Mouse (Mus musculus): ENCODE results near the gene Rflnb. TPM values are rescaled to one million over a fixed set of nuclear protein-coding genes. Genes with fewer than 3 reads are reported as not detected.

Gene Rflnb
- polyA plus RNA-seq, 1 experiment from 2014 or later: 12.7 TPM

DNA sequence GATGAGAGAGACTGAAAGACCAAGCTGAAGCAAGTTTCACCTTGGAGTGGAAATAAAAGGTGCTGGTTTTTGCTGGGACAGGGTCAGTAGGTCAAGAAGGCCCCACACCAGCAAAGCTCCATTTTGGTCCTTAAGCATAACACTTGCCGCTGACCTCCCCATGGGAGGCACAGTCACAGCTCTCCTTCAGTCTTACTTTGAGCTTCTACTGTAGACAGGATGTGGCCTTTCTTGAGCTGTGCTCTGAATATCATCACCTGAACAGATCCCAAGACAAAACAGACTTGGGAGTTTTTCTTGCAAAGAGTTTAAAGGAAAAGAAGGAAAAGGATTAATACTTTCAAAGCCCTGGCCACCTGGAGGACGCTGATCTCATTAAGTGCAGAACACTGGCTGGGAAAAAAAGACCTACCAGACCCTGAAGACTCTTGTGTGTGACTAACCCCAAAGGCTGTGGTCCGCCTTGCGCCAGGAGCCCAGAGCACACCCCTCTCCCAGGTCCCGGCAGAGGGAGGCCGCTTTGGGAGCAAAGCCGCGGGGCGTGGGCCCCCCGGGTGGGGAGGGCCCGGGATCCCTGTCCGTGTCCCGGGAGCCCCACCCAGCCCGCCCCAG, 949 bp downstream of the Rflnb start:
- ATAC-seq: 0 out of 2 replicates have a peak, but pooled peaks have one; percentile 13
- H3K27ac ChIP-seq (ENCODE audit: low read length): no peak overlapping the region
- no peaks in the 10 kb centered on the region for H3K9me3 ChIP-seq (replicated peaks; ENCODE audit: control insufficient read depth, low read length, poor library complexity, severe bottlenecking)
- peak overlapping the region; percentile 64 for H3K4me3 ChIP-seq (ENCODE audit: low read depth, low read length)
- no peaks in the 10 kb centered on the region for H3K36me3 ChIP-seq (ENCODE audit: control insufficient read depth, insufficient read depth, low read length)
- H3K27me3 ChIP-seq (ENCODE audit: control insufficient read depth, insufficient read depth, low read depth, low read length): peaks cover 5% of the 10 kb centered on the region; the same call in 1 of the 2 replicates
- peaks cover 9% of the 10 kb centered on the region for H3K4me1 ChIP-seq (ENCODE audit: control insufficient read depth, insufficient read depth, low read length)
- H3K9ac ChIP-seq (ENCODE audit: low read depth, low read length): peak overlapping the region; percentile 57
- peak overlapping the region; percentile 67 for H3K4me2 ChIP-seq (ENCODE audit: low read length)
- 1% methylated on average over 14 of the region's 14 CpGs for WGBS

DNA sequence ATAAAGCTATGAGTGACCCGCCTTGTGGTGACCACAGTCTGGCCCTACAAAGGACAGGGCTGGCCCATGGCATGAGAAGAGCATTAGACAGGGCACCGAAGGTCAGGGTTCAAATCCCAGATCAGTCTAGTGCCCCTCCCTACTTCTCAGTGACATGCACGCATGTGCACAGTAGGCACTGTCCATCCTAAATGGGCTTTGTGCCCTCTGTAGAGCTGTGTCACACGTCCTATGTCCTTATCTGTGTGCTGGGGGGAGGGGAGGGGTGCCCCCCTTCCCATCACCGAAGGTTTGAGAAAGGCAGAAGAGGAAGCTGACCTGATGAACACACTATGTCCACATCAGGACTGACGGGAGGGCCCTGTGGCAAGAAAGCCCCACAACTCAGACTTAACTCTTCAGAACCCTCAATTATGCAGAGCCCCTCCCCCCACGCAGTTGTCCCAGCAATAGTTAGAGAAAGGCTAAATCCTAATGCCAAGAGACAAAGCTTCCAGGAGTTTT, 2.5 kb downstream of the Rflnb start:
- WGBS: 50% methylated on average over 7 of the region's 7 CpGs
- no peak for ATAC-seq
- no peak overlapping the region for H3K4me3 ChIP-seq (ENCODE audit: low read depth, low read length)
- no peak overlapping the region for H3K27ac ChIP-seq (ENCODE audit: low read length)
- peaks cover 5% of the 10 kb centered on the region; the same call in 1 of the 2 replicates for H3K27me3 ChIP-seq (ENCODE audit: control insufficient read depth, insufficient read depth, low read depth, low read length)
- H3K9me3 ChIP-seq (replicated peaks; ENCODE audit: control insufficient read depth, low read length, poor library complexity, severe bottlenecking): no peaks in the 10 kb centered on the region
- no peaks in the 10 kb centered on the region for H3K36me3 ChIP-seq (ENCODE audit: control insufficient read depth, insufficient read depth, low read length)
- no peak overlapping the region for H3K4me2 ChIP-seq (ENCODE audit: low read length)
- peaks cover 9% of the 10 kb centered on the region for H3K4me1 ChIP-seq (ENCODE audit: control insufficient read depth, insufficient read depth, low read length)
- H3K9ac ChIP-seq (ENCODE audit: low read depth, low read length): no peak overlapping the region

DNA sequence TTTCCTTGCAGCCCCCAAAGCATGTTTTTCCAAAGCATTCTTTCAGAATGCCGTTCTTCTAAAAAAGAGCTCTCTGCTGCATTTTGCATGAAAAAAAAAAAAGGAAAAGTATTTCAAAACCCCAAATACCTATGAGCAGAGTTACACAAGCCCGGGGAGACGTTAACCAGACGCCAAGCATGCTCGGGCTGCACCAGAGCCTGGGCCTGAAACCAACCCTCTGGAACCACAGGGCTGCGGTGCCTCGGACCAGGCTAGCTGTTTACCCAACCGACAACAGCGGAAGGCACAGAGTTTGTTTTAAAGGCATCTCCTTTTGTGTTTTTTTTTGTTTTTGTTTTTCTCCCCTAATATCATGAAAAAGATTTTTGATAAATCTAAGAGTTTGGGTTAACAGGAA, 6.7 kb downstream of the Rflnb start:
- no peaks in the 10 kb centered on the region for H3K9me3 ChIP-seq (replicated peaks; ENCODE audit: control insufficient read depth, low read length, poor library complexity, severe bottlenecking)
- H3K4me1 ChIP-seq (ENCODE audit: control insufficient read depth, insufficient read depth, low read length): no peaks in the 10 kb centered on the region
- peaks cover under 1% of the 10 kb centered on the region; the same call in 1 of the 2 replicates for H3K27me3 ChIP-seq (ENCODE audit: control insufficient read depth, insufficient read depth, low read depth, low read length)
- H3K4me3 ChIP-seq (ENCODE audit: low read depth, low read length): no peak overlapping the region
- no peak overlapping the region for H3K27ac ChIP-seq (ENCODE audit: low read length)
- no peak for ATAC-seq
- H3K4me2 ChIP-seq (ENCODE audit: low read length): no peak overlapping the region
- 87% methylated on average over 9 of the region's 9 CpGs for WGBS
- H3K36me3 ChIP-seq (ENCODE audit: control insufficient read depth, insufficient read depth, low read length): no peaks in the 10 kb centered on the region
- no peak overlapping the region for H3K9ac ChIP-seq (ENCODE audit: low read depth, low read length)

DNA sequence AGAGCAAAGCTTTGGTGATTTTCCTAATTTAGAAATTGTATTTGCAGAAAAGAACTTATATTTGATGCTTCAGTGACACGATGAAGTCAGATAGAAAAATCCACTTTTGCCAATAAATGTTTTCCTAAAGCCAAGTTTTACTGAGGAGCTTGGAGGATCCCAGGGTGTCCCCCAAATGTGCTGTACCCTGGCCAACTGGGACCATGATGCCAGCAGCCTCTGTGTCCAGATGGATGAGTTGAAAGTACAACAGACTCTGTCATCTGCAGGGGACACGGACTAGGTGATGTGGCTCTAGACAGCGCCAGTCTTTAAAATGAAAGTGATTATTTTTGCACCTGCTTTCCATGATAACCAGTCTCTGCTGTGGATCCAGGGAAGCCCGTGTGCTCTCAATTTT, 7.7 kb downstream of the Rflnb start:
- Histone ChIP-seq H3K9me3 (replicated peaks; ENCODE audit: control insufficient read depth, low read length, poor library complexity, severe bottlenecking) (no peaks in the 10 kb centered on the region), H3K4me1 (ENCODE audit: control insufficient read depth, insufficient read depth, low read length) (no peaks in the 10 kb centered on the region), H3K4me2 (ENCODE audit: low read length) (no peak overlapping the region), H3K36me3 (ENCODE audit: control insufficient read depth, insufficient read depth, low read length) (no peaks in the 10 kb centered on the region), H3K9ac (ENCODE audit: low read depth, low read length) (no peak overlapping the region), H3K27me3 (ENCODE audit: control insufficient read depth, insufficient read depth, low read depth, low read length) (no peaks in the 10 kb centered on the region), H3K27ac (ENCODE audit: low read length) (no peak overlapping the region), H3K4me3 (ENCODE audit: low read depth, low read length) (no peak overlapping the region)
- WGBS: 83% methylated on average over 4 of the region's 4 CpGs
- no peak for ATAC-seq

DNA sequence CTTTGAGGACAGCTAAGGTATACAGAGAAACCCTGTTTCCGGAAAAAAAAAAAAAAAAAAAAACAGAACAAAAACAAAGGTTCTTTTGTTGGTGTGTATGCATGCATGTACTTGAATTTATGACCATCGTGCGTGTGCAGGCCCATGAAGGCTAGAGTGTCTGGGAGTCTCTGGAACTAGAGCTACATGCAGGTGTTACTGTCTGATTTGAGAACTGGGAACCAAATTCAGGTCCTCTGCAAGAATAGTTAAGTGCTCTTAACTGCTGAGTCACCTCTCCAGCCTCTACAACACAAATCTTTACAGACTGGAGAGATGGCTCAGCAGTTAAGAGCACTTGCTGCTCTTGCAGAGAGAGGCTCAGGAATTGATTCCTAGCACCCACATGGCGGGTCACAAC, 11.8 kb downstream of the Rflnb start:
- 82% methylated on average over 4 of the region's 4 CpGs for WGBS
- no peak overlapping the region for H3K27ac ChIP-seq (ENCODE audit: low read length)
- H3K9ac ChIP-seq (ENCODE audit: low read depth, low read length): no peak overlapping the region
- no peaks in the 10 kb centered on the region for H3K27me3 ChIP-seq (ENCODE audit: control insufficient read depth, insufficient read depth, low read depth, low read length)
- H3K4me2 ChIP-seq (ENCODE audit: low read length): no peak overlapping the region
- H3K4me3 ChIP-seq (ENCODE audit: low read depth, low read length): no peak overlapping the region
- H3K4me1 ChIP-seq (ENCODE audit: control insufficient read depth, insufficient read depth, low read length): no peaks in the 10 kb centered on the region
- ATAC-seq: no peak
- no peaks in the 10 kb centered on the region for H3K36me3 ChIP-seq (ENCODE audit: control insufficient read depth, insufficient read depth, low read length)
- H3K9me3 ChIP-seq (replicated peaks; ENCODE audit: control insufficient read depth, low read length, poor library complexity, severe bottlenecking): no peaks in the 10 kb centered on the region

DNA sequence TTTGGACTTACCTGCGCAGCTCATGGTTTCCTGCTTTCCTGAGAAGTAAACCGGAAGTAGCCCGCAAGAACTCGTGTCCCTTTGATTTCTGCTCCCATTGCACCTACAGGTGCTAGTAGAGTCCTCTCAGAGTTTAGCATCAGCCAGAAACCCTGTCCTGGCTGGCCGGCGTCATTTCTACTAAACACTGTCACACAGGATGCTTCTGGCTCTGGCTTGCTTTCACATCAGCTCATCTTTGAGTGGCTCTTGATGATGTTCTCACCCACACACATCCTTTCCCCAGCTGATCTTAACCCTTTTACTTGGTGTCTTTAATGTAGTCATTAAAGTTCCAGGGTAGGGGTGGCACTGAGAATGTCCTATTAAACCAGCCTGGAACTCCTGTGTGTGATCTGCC, 12.3 kb downstream of the Rflnb start:
- H3K36me3 ChIP-seq (ENCODE audit: control insufficient read depth, insufficient read depth, low read length): no peaks in the 10 kb centered on the region
- ATAC-seq: no peak
- H3K9me3 ChIP-seq (replicated peaks; ENCODE audit: control insufficient read depth, low read length, poor library complexity, severe bottlenecking): no peaks in the 10 kb centered on the region
- H3K9ac ChIP-seq (ENCODE audit: low read depth, low read length): no peak overlapping the region
- H3K27ac ChIP-seq (ENCODE audit: low read length): no peak overlapping the region
- no peaks in the 10 kb centered on the region for H3K27me3 ChIP-seq (ENCODE audit: control insufficient read depth, insufficient read depth, low read depth, low read length)
- H3K4me1 ChIP-seq (ENCODE audit: control insufficient read depth, insufficient read depth, low read length): no peaks in the 10 kb centered on the region
- H3K4me2 ChIP-seq (ENCODE audit: low read length): no peak overlapping the region
- no peak overlapping the region for H3K4me3 ChIP-seq (ENCODE audit: low read depth, low read length)
- whole genome bisulfite sequencing: 91% methylated on average over 6 of the region's 6 CpGs

DNA sequence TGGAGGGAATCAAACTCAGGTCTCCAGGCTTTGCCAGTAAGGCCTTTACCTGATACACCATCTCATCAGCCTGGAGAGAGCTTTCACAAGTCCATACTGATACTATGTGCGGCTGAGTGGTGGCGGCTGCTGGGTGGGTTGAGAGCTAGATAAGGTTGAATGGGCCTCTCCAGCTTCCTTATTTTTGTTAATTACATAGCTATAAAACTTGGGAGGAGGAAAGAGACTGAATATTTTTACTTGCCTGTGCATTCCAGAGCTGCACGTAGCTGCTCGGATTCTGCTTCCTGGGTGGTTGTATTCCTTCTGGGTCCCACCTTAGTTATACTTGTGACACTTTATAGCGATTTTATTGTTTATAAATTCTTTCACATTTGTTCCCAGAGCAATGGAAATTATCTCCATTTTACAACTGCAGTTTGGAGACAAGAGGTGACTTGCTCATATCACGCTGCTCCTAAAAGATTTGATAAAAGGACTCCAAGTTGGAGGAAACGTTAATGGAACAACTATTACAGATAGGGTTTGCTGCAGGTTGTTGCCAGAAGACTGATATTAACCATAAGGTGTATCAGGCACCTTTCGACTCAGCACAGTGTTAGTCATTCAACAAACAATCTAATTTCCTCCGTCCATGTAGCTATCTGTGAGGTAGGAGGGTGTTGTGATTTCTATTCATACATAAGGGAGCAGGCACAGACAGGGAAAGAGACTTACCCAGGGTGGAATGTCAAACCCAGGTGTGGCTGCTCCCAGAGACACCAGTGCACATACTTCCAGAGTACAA, 16.6 kb downstream of the Rflnb start:
- Histone ChIP-seq H3K36me3 (ENCODE audit: control insufficient read depth, insufficient read depth, low read length) (no peaks in the 10 kb centered on the region), H3K27me3 (ENCODE audit: control insufficient read depth, insufficient read depth, low read depth, low read length) (no peaks in the 10 kb centered on the region), H3K4me2 (ENCODE audit: low read length) (no peak overlapping the region), H3K9me3 (replicated peaks; ENCODE audit: control insufficient read depth, low read length, poor library complexity, severe bottlenecking) (no peaks in the 10 kb centered on the region), H3K4me3 (ENCODE audit: low read depth, low read length) (no peak overlapping the region), H3K4me1 (ENCODE audit: control insufficient read depth, insufficient read depth, low read length) (no peaks in the 10 kb centered on the region), H3K9ac (ENCODE audit: low read depth, low read length) (no peak overlapping the region), H3K27ac (ENCODE audit: low read length) (no peak overlapping the region)
- ATAC-seq: no peak
- WGBS: 90% methylated on average over 9 of the region's 9 CpGs

DNA sequence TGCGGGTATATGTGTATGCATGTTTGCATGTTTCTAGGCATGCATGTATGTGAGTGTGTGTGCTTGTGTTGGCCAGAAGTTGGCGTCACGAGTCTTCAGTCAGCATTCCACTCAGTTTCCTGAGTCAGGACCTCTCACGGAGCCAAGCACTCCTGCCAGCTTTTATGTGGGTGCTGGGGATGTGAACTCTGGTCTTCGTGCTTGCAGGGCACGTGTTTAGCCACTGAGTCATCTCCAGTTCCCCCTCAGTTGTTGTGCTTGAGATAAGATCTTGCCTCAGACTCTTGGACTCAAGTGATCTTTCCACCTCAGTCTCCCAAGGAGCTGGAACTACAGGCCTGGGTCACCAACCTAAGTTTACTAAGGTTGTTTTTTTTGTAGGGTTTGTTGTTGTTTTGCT, 18.5 kb downstream of the Rflnb start:
- Histone ChIP-seq H3K9ac (ENCODE audit: low read depth, low read length) (no peak overlapping the region), H3K4me3 (ENCODE audit: low read depth, low read length) (no peak overlapping the region)
- 85% methylated on average over 6 of the region's 6 CpGs for WGBS

DNA sequence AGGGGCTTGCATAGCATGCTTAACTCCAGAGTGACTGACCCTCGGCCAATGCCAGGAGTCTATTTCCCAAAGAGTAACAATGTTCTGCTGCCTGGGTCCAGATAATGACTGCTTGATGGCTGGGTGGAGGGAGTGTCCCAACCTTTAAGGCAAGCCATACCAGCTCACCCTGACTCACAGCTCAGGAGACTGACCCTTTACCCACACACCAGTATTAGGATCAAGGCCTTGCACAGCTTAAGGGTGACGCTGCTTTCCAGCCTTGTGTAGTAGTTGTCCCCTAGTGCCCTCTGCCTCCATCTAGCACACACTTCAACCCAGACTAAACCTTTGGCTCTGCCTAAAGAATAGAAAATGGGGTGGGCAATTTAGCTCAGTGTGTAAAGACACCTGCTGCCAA, 19.4 kb downstream of the Rflnb start:
- Histone ChIP-seq H3K4me3 (ENCODE audit: low read depth, low read length) (no peak overlapping the region), H3K27me3 (ENCODE audit: control insufficient read depth, insufficient read depth, low read depth, low read length) (no peaks in the 10 kb centered on the region), H3K27ac (ENCODE audit: low read length) (no peak overlapping the region), H3K9ac (ENCODE audit: low read depth, low read length) (no peak overlapping the region), H3K9me3 (replicated peaks; ENCODE audit: control insufficient read depth, low read length, poor library complexity, severe bottlenecking) (no peaks in the 10 kb centered on the region), H3K4me2 (ENCODE audit: low read length) (no peak overlapping the region), H3K36me3 (ENCODE audit: control insufficient read depth, insufficient read depth, low read length) (no peaks in the 10 kb centered on the region), H3K4me1 (ENCODE audit: control insufficient read depth, insufficient read depth, low read length) (no peaks in the 10 kb centered on the region)
- WGBS: 87% methylated on average over 2 of the region's 2 CpGs
- ATAC-seq: no peak

More for the DNA sequence above, 18.5 kb downstream of the Rflnb start:
- no peaks in the 10 kb centered on the region for H3K36me3 ChIP-seq (ENCODE audit: control insufficient read depth, insufficient read depth, low read length)
- no peaks in the 10 kb centered on the region for H3K27me3 ChIP-seq (ENCODE audit: control insufficient read depth, insufficient read depth, low read depth, low read length)
- H3K27ac ChIP-seq (ENCODE audit: low read length): no peak overlapping the region
- no peaks in the 10 kb centered on the region for H3K4me1 ChIP-seq (ENCODE audit: control insufficient read depth, insufficient read depth, low read length)
- ATAC-seq: no peak
- H3K4me2 ChIP-seq (ENCODE audit: low read length): no peak overlapping the region
- no peaks in the 10 kb centered on the region for H3K9me3 ChIP-seq (replicated peaks; ENCODE audit: control insufficient read depth, low read length, poor library complexity, severe bottlenecking)
